Mouse (Mus musculus): Measurements from ENCODE around the gene Pdzd2.

The Pdzd2 gene

DNA sequence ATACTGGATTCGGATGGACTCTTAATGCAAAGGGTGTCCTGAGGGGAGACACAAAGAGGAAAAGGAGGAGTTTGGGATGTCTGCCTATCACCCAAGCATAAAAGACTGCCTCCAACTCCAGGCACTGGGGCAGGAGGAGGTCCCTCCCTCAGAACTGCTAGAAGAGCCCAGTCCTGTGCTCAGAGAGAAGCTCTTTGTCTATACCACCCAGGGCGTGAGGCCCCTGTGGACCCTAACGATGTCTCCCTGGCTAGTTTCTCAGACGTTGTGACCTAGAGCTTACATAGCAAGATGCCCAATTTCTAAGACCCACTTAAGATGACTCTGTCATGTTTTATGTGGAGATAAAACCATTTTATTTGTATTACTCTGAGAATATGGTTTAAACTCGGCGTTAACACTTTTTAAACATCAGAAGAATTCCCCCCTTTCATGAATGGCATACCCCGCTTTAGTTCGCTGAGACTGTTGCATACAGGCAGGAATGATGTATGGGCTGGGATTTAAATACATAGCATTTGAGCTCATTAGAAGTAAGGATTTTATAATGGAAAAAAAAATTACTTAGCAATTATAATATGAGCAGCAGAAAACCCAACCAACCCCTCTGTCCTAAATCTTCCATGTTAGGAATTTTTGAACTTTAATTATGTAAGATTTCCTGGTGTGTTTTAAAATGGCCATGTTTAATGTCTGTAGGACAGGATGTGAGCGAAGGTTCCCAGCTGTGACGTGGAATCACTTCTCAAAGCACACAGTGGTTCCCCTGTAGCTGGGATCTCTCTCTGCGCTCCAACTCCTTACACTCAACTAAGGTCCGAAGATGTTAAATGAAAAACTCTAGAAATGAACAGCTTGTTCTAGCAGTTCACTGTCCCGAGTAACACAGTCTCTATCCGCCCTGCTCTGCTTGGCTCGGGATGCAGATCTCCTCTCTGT lies 268.6 kb downstream of the Pdzd2 start:
- DNase-seq = peak; percentile 54

DNA sequence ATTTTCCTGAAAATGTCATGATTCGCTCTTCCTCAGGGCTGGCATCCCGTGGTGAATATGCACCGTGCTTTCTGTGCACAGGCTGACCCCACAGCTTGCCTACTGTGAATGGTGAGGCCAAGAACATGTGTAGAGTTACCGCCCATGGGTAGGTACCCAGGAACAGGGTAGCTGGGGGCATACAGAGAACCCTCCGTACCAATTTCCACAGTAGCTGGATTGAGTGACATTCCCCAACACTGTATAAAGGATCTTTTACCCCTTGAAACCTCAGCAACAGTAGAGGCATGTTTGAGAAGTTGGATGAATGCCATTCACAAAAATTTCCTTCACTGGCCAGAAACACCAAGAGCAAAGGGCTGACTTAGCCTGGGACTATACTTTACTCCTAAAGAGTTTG lies 271.1 kb downstream of the Pdzd2 start:
- DNase-seq = no peak

DNA sequence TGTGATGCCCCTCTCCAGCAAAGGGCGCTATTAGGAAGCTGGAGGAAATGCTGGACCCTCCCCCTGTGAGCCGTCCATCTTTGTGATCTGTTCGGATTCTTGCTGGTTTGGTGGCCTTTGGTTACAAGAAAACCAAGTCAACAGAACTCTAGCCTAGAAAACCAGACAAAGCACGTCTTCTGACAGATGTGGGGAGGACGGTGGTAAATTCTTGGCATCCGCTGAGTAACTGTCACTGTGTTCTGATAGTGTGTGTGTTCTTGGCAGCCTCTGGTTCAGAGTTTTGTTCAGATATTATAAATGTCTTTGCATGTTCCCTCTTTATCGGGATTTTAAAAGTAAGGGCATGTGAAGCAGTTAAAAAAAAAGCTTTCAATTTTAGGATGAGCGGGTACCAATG lies 274.0 kb downstream of the Pdzd2 start:
- no peak for DNase-seq

DNA sequence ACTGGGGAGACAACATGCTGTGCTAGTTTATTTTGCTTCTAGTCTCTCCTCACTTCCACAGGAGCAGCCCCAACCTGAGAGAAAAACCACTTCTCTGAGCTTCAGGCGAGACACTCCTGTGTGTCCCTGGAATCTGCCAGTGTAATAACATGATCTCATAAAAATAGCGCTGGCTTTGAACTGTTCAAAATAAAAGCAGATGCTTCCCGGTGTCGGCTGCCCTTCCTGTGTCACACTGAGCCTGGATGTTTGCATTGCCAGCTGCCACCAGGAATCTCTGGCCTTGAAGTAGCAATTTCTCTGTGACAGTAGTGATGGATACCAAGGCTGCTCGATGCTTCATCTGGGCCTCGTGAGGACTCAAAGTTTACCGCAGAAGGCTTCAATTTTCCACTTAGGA lies 282.9 kb downstream of the Pdzd2 start:
- peak; percentile 33 for DNase-seq

DNA sequence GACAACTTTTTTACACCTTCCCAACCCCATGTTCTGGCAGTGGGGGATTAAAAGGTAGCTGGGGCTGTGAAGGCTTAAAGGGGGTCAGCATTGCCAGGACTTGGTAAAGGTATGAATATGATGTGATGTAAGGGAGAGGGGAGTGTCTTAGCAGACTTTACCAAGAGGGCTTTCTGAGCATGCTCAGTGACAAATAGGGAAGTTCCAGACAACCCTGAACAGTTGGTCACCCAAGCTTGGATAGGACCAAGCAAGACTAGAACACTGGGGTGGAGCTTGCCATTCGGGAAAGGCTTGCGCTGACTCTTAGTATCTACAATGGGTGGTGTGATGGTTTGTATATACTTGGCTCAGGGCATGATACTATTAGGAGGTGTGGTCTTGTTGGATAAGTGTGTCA lies 286.4 kb downstream of the Pdzd2 start:
- DNase-seq = no peak

DNA sequence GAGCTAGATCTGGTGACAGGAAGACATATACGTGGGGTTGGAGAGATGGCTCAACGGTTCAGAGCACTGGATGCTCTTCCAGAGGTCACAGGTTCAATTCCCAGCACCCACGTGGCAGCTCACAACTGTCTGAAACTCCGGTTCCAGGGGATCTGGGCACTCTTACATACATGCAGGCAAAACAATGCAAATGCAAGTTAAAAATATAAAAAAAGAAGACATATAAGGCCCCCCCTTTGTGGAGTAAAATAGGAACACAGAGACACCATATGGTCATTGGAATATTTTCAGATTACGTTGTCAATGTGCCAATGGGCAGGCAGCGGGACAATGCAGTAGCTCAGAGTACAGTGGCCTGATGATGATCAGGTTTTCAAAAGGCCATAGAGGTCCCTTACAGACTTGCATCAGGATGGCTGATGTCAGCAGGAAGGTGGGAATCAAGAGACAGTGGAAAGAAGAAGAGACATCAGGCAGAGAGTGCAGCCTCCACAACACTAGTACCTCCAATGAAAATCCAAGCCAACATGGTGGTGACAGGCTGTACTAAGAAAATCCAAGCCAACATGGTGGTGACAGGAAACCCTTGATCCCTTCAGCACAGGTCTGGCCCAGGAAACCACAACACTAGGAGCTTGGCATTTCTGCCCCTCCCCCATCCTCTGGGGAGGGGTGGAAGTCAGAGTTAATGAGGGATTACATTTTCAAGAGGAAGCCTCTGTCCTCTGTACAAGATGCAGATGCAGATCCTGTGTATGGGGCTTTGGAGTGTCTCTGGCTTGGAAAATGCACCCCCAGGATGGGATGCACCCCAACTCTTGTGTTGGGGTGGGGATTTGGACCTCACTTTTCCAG lies 287.4 kb downstream of the Pdzd2 start:
- no peak for DNase-seq

DNA sequence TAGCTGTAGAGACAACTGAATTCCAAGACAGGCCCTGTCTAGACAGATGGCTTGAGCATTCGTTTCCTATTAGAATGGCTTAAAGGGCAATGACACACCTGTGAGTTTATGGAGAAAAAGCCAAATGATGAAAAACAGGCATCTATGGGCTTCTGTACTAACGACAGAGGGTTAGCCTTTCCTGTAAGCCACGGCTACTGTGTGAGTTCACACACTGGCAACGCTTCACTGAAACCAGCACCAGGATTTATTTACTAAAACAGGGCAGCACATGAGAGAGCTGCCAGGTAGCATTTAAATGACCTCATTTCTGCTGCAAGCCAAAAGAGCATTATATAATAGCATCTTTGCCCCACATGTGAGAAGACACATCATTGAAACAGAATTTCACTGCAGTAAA lies 288.3 kb downstream of the Pdzd2 start:
- DNase-seq = no peak

DNA sequence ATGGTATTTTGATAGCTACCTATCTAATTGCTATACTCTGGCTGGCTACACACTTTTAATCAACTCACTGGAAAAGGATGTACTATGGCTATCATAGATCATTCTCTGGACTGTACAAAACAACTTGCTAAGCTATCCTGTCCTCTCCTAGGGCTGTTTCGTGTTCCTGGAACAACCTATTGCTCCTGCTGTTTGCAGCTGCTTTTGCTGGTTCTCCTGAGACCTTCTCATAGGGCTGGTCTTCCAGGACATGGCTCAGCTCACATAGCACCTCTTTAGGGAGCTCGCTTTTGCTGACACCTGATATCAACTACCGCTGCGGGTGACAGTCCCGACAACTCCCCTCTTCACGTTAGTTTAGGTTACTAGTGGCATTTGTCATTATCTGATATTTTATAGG lies 288.9 kb downstream of the Pdzd2 start:
- DNase-seq = no peak

DNA sequence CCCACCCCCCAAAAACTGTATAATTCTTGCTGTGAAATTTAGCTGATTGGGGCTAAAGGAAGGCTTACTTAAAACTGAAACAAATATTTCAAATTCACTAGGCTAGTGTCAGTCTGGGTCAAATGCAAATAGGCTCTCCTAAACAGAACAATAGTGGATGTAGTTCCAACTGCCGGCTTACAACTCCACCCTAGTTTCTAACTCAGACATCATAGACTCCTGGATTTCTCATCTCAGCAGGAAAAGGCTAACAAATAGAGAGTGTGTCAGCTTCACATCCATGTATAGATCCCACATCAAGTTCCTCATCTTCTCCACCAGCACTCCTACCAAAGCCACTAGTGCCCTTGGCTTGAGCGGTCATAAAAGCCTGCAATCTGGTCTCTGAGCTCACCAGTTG lies 290.4 kb downstream of the Pdzd2 start:
- DNase-seq = no peak

DNA sequence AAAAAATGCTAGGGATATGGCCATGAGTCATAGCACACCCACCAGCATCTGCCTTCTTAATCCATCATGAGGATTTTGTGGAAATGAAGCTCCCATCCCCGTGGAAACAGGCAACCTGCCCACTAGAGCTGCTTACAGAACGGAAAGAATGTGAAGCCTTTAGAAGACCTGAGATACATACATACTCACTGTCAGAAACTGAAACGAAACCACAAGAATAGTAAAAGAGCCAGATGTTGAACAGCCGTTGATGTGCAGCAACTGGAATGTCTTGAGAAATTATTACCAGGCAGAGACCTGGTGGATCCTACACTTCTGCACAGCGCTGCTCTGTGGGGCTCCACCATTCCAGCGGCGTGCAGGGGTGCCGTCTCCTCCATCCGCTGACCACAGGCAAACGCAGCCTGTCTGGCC lies 292.7 kb downstream of the Pdzd2 start:
- DNase-seq = no peak

DNA sequence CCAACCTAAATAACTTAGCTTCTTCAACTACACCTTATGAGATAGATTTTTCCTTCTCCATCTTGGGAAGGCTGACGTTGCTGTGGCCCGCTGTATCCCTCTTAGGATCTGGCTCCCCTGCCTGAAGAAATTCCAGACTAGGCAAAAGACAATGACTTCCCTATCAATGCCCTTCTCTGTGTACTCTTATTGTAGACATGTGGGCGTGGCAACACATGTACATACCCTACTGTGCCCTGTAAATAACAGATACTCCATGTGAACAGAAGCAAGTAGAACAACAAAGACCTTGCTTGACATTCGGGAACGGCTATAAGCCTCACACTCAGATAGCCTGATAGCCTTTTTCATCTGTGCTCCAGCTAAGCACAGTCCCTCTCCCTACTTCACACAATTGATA lies 295.2 kb downstream of the Pdzd2 start:
- DNase-seq = no peak

DNA sequence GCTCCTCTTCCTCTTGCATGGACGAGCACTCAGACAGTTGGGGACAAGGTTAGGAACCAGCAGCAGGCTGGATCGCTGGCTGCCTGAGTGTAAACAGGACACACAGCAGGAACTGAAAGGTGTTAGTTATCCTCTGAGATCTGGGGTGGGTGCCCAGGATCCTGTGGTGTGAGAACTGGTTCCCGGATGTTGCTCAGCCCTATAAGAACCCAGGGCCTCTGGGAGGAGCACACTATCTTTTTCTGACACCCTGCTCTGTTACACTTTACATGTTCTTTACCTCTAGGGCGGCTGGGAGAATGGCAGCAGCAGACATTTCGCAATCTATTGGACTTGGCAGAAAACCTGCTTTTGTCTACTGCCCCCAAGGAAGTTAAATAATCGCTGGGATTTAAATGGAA lies 300.4 kb downstream of the Pdzd2 start:
- DNase-seq = peak; percentile 40

DNA sequence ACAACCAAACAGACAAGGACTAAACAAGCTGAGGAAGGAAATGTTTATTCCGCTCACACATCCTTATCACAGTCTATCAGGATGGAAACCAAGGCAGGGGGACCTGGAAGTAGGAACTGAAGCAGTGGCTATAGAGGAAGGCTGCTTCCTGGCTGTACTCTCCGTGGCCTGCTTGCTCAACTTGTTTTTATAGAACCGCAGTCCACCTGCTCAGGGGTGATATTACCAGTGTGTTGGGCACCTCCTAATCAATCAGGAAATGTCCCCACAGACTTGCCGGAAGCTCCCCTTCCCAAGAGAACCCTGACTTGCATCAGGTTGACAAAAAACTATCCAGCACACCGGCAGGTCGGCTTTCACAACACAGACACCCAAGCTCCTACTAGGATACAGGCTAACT lies 301.0 kb downstream of the Pdzd2 start:
- no peak for DNase-seq

DNA sequence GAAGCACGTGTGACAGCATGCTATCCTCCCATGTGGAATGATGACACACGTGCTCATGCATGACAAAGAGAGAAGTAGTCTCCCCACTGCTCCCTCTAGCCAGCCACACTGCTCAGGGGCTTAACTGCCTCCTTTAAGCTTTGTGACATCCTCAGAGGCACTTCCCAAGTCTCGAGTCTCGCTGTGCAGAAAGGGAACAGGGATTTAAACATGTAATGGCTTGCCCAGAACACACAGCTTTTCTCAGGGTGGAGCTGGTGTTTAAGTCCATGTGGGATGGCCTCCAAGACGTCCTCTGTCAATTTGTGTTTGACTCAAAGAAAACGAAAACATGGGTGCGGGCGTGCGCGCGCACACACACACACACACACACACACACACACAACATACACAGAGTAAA lies 301.6 kb downstream of the Pdzd2 start:
- DNase-seq = no peak

DNA sequence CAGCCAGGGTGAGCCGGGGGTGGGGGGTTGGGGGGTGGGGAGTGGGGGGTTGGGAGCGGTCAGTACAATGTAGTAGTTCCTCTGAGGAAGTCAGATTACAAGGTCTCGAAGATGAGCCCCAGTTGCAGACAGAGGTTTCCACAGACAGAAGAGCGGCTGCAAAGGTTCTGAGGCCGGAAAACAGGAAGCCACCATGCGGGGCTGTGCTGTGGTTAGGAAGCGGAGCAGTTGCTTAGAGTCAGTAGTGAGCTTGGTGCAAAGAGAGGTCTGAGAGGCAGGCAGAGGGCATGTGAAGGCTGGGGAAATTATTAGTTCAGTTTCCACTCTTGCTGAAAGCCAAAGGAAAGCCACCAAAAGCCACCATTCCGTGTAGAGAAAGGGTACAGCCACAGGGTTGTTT lies 303.8 kb downstream of the Pdzd2 start:
- DNase-seq = no peak

DNA sequence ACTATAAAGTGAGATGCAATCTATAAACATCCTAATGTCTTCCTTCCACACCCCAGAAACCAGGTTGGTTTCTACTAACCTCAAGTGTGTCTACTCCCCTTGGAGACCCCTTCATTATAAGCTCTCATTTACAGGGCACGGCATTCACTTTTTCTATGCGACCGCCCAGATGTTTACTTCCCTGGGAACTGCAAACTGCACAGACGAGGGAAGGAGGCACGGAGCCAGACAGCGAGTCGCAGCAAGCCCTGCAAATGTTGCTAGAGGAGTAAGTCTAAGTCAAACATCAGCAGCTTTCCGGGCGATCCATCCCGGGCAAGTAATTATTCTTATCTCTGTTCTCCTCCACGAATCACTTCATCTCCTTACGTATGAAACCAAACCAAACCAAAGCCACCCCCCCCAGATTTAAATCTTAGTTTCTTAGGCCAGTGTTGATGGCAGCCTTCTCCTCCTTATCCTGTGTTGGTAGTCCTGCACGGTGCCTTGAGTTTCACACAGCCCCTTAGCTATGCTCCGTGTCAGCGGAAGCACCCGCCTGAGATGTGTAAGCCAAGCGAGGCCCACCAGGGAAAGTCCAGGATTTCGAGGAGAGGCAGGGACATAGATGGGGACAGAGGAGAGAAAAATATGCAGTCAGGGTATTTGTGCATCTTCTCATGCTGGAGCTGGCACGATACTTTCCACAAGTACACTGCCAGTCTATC lies 305.7 kb downstream of the Pdzd2 start:
- peak; percentile 60 for DNase-seq

DNA sequence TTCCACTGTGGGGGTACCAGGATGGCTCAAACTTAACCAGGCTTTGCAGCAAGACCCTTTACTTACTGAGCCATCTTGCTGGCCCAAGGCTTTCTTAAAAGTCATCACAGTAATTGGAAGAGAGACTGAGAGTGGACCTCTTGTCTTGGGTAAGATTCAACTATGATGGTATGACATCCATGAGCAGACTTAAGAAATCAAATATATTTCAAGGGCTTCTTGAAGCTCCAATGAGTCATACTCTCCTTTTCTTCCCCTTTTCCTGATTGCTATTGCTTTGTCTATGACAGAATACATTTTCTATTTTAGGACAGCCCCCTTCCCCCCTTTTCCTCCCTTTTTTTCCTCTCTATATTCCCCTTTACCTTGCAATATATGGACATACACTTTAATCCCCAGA lies 306.8 kb downstream of the Pdzd2 start:
- DNase-seq = no peak

DNA sequence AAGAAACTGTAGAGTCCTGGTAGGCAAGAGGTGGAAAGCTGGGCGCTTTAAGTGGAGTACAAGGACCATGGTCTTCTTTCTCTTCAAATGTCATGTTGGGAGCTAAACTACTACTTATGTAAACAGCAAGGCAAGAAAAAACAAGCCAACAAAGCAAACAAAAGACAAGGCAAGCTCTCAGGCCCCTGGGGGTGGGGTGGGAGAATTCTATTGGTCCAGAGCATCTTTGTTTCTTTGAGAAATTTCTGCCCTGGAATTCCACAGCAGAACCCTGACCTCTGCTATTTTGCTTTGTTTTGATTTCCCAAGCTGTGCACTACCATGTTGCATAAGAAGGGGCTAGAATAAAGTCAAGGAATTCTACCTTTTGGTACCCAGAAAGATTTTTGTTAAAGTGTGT lies 307.4 kb downstream of the Pdzd2 start:
- no peak for DNase-seq

DNA sequence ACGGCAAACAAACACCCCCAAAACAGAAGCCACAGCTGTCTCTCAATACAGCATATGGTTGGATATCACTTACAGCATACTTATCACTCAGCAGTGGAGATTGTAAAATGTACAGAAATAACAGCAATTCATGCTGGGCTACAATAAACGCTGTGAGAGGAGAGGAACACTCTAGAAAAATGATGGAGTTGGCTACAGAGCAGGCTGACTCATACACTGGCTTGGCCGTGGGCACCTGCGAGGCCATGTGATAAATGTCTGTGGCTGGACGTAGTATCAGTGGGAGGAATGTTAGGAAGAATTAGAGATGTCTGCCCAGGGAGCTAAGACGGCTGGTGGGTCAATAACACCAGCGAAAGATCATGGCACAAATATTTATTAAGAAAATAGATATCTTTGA lies 308.0 kb downstream of the Pdzd2 start:
- no peak for DNase-seq

DNA sequence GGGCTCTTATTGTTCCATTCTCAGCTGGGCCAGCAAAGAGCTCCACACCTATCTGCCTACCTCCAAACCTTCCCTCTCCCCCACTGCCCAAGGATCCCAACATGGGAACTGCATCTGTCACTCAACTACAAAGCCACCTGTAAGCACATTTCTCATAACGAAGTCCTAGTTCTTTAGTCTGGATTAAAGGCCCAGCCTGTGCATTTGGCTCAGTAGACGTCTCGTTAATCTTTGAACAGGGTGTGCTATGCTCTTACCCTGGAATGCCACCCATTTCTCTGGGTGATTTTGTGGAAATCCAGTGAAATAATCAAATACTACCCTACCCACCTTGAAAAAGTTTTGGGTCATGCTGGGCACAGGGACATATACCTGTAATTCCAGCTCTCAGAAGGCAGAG lies 308.5 kb downstream of the Pdzd2 start:
- no peak for DNase-seq

DNA sequence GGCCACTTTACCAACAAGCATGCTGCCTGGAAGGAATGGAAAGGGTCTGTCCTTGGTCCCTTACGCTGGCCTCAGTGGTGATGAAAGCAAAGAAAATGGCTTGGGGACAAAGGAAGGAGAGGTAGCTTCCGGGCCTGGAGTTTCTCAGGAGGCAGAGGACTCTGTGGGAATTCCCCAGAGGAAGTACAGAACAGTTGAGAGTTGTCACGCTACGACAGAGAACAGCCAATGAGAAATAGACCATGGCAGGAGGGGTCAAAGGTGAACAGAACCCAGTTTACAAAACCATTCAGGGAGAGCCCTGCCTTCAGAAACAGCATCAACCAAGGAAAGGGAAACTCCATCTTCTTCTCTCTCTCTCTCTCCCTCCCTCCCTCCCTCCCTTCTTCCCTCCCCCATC lies 309.1 kb downstream of the Pdzd2 start:
- DNase-seq = no peak

DNA sequence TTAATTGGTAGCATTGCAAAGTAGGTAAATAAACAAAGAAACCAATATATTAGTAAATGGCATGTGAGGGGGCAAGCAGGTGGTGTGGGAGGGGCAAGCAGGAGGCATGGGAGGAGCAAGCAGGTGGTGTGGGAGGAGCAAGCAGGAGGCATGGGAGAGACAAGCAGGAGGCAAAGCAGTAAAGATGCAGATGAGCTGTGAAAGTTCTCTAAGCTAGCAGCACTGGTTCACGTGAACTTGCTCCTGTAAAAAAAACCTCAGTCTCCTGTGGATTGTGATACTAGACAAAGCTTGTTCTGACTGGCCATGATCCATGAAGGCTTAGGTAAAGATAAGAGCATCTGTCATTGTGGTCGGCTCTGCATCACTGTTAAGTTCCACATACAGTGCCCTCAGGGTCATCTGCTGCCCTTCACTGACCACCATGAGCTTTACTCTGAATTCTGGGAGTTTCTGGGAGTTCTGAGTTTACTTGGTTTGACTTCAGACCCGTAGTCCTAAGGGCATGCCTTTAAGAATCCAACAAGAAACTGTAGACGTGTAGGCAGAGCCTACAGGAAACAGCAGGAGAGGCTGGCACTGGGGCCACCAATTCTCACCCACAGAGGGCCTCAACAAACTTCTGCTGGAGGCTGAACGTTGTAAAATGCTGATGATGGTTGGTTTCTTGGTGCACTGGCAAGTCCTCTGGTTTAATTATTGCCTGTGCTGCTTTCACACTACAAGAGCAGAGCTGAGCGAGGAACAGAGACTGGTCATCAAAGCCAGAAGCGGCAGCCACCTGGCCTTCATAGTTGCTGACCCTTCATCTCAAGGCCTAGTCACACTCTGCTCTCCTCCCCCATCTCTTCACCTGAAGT lies 309.9 kb downstream of the Pdzd2 start:
- no peak for DNase-seq
